Mouse (Mus musculus): ENCODE data around the gene Cdk5.
A peak's percentile ranks its signal among the peaks of the same experiment; 100 is the strongest.
"Not testable (repeated sequence)": the region's sequence is repeated elsewhere in the genome, so short reads cannot be mapped to it uniquely, and the experiment has no call there.

Cdk5 gene

GRCm38 (mm10) chr5:24400362-24400761 is 23.0 kb downstream of the Cdk5 start:
- no peak for DNase-seq (ENCODE audit: low read depth, low spot score)

DNA sequence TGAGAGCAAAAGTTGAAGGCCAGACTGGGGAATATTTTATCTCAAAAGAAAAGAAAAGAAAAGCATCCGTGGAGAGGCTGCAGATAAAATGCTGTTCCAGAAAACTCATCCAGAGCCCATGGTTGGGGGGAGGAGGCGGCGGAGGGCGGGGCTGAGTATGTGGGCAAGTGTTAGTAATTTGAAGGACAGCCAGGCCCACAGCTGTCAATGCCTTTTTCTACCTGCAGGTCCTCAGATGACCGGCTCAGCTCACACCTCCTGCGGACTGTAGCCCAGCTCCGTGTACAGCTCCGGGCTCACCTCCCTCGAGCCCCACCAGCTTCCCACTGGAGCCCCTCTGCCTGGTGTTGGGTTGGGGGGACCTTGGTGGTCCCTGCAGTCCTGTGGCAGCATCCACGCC is 23.6 kb downstream of the Cdk5 start:
- DNase-seq (ENCODE audit: low read depth, low spot score), result no peak

DNA sequence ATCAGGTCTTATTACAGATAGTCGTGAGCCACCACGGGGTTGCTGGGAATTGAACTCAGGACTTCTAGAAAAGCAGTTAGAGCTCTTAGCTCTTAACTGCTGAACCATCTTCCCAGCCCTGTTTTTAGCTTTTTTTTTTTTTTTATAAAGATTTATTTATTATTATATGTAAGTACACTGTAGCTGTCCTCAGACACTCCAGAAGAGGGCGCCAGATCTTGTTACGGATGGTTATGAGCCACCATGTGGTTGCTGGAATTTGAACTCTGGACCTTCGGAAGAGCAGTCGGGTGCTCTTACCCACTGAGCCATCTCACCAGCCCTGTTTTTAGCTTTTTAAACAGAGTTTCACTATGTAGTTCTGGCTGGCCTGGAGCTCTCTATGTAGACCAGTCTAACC is 27.1 kb downstream of the Cdk5 start:
- DNase-seq (ENCODE audit: low read depth, low spot score), result not testable (repeated sequence)

- peak; percentile 98 for DNase-seq (ENCODE audit: low read depth, low spot score)
These were observed 29.0 kb downstream of the Cdk5 start for GRCm38 (mm10) chr5:24394165-24394894.

- DNase-seq (ENCODE audit: low read depth, low spot score), result peak; percentile 59
These were observed 29.8 kb downstream of the Cdk5 start, which contains the start of gene Abcb8 for GRCm38 (mm10) chr5:24393392-24393997. Gene Abcb8, plus strand, starts transcription at chr5:24393663.

DNA sequence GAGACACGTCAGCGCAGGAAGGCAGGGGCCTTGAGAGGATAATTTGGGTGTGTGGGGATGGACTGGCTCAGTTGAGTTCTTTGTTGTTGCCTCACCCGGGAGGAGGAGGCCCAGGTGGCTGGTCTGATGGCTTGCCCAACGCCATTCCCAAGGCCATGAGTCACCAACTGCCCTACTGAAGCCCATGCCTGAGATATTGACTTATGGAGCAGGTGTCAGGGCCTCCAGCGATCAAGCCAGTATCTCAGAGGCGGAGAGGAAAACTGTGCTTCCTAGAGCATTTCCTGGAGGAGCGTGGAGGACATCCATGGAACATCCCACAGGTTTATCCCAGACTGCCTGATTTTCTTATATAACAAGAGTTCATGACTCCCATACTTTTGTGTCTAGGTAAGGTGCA is 30.6 kb downstream of the Cdk5 start:
- no peak for DNase-seq (ENCODE audit: low read depth, low spot score)

- no peak for DNase-seq (ENCODE audit: low read depth, low spot score)
These were observed 31.5 kb downstream of the Cdk5 start, which contains the start of gene Atg9b for GRCm38 (mm10) chr5:24391864-24392263. Gene Atg9b, minus strand, starts transcription at chr5:24392143.

- no peak for DNase-seq (ENCODE audit: low read depth, low spot score)
These were observed 33.7 kb downstream of the Cdk5 start for GRCm38 (mm10) chr5:24389658-24390020.

GRCm38 (mm10) chr5:24389011-24389657 is 34.2 kb downstream of the Cdk5 start:
- DNase-seq (ENCODE audit: low read depth, low spot score), result no peak

GRCm38 (mm10) chr5:24388246-24388915 is 34.9 kb downstream of the Cdk5 start:
- DNase-seq (ENCODE audit: low read depth, low spot score), result no peak

DNA sequence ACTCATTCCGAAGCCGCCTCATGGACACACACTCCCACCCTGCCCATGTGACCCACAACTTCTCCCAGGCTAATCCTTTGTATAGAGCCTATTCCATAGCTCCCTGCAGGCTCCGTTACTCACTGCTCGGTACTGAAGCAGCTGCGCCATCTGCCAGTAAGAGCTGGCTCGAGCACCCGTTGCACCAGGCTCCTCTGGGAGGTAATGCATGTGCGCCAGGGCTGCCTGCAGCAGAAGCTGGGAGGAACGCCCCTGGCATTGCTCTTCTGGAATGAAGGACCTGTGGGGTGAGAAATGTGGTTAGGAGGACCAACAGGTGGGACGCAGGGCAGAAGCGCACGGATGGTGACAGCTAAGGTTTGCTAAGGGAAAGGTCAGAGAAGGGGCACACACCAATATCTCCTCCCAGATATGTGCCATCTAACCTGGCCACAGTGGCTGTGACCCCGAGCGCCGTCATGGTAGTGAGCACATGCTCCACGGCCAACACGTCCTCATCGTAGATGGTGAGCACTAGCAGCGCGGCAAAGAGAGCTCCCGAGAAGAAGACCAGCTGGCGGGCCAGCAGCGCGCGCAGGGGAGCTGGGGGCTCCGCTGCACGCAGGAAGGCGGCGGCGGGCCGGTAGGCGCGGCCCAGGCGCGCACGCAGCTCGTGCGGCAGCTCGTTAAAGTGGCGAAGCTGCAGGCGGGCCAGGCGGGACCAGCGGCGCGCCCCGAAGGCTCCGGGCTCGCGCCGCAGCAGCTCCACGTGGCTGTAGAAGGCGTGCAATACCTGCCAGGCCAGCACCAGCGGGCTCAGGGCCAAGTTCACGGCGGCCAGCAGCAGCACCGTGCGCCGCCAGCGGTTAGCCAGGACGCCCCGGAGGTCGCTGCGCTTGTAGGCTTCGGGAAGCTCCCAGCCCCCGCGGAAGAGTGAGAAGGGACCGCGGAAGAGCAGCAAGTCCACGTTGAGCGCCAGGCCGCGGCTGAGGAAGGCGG is 35.8 kb downstream of the Cdk5 start:
- DNase-seq (ENCODE audit: low read depth, low spot score), result peak; percentile 49

- no peak for DNase-seq (ENCODE audit: low read depth, low spot score)
These were observed 37.3 kb downstream of the Cdk5 start for GRCm38 (mm10) chr5:24385887-24386550.

DNA sequence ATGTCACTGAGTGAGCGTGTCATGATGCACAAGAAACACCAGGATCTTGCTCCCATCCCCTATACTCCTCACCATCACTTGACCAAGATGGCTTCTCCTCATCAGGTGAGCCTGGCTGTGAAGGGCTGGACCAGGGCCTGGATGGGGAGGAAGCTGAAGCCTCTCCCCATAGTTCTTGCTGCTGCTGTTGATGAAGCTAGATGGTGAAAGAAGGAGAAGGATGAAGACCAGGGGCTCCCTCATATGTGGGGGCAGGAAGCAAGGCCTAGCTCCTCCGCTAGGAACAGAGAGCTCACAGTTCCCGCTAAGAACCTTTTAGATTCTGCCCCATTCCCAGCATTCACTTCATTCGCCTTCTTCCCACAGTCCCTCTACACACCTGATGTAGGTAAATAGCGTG is 38.0 kb downstream of the Cdk5 start:
- DNase-seq (ENCODE audit: low read depth, low spot score), result no peak

- DNase-seq (ENCODE audit: low read depth, low spot score), result peak; percentile 33
These were observed 38.9 kb downstream of the Cdk5 start for GRCm38 (mm10) chr5:24384407-24384806.

DNA sequence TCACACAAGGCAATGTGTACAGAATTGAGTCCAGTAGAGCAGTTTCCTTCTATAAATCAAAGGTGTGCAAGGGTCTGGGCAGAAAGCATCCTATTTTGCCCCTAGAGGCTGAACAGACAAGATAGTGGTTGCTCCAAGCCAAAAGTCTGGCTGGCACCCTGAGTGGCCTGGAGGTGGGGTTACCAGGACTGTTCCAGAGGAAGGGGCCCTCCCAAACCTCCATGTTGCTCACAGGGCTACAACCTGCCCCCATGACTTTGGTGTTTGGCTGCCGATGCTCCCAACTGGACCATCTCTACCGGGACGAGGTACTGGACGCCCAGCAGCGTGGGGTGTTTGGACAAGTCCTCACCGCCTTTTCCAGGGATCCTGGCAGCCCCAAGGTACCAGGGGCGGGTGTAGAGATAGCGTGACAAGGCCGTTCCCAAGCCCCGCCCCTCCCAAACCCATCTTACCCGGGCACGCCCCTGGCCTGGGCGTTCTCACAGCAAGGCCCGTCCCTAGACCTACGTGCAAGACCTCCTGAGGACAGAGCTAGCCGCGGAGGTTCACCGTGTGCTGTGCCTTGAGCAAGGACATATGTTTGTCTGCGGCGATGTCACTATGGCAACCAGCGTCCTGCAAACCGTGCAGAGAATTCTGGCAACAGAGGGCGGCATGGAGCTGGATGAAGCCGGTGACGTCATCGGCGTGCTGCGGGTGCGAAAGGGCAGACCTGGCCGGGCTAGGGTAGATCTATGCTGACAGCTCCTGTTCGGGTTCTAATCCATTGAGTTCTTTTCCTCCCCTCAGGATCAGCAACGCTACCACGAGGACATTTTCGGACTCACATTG is 40.1 kb downstream of the Cdk5 start:
- peak; percentile 93 for DNase-seq (ENCODE audit: low read depth, low spot score)

DNA sequence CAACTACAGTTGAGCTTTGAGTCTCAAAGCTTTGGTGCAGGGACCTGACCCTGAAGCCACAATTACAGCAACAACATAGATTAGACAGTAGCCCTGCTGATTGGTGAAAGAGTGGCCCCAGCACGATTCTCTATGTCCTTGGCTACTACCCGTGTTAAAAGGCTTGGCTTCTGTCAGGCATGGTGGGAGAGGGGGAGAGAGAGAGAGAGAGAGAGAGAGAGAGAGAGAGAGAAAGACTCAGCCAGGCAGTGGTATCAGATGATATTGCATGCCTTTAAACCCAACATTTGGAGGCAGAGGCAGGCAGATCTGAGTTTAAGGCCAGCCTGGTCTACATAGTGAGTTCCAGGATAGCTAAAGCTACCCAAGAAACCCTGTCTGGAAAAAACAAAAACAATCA is 41.3 kb downstream of the Cdk5 start:
- DNase-seq (ENCODE audit: low read depth, low spot score), result no peak

DNA sequence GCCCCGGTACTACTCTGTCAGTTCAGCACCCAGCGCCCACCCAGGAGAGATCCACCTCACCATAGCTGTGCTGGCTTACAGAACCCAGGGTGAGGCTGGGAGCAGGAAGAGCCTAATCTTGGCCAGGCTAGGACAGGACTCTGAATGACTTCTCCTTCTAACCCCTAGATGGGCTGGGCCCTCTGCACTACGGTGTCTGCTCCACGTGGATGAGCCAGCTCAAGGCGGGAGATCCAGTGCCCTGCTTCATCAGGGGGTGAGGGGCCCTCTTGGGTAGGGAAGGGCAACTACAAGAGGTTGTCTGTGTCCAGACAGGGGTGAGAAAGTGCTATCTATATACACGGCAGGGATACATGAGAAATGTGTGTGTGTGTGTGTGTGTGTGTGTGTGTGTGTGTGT is 41.8 kb downstream of the Cdk5 start:
- DNase-seq (ENCODE audit: low read depth, low spot score), result no peak

GRCm38 (mm10) chr5:24380499-24380898 is 42.8 kb downstream of the Cdk5 start:
- no peak for DNase-seq (ENCODE audit: low read depth, low spot score)

DNA sequence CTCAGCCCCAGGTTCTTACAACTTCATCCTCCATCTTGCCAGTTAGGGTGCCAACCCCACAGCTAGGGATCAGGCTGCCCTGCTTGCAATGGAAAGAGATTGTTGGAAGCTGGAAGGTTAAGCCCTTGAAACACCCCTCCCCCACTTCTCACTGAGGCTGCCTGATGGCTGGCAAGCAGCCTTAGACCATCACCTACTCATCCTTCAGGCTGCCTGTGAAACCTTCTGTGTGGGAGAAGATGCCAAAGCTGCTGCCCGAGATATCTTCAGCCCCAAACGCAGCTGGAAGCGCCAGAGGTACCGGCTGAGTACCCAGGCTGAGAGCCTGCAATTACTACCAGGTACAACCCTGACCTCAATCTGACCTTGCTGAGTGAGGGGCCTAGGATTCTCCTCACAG is 43.8 kb downstream of the Cdk5 start:
- DNase-seq (ENCODE audit: low read depth, low spot score), result no peak

- DNase-seq (ENCODE audit: low read depth, low spot score), result no peak
These were observed 44.6 kb downstream of the Cdk5 start for GRCm38 (mm10) chr5:24378700-24379099.
